Mouse (Mus musculus) inflammation-experienced regulatory T-cells, adult 16 weeks (primary cell): ENCODE measurements around the gene Lzts2. TPM values are rescaled to one million over a fixed set of nuclear protein-coding genes. Genes with fewer than 3 reads are reported as not detected.

Experiments
- polyA plus RNA-seq: library from polyadenylated mRNA; unstranded; fragments of 100-300 nt; shearing (Covaris generic); gene quantifications from one replicate; pipeline ENCODE4 v1.2.1, GENCODE M21; 2017

The Lzts2 gene
- polyA plus RNA-seq, result 6.6 TPM

GRCm38 (mm10) chr19:45014335-45014971, at the start of gene Lzts2:
Gene Lzts2 (plus strand): TSS chr19:45014414.

GRCm38 (mm10) chr19:44988831-44989566, 25.2 kb upstream of the Lzts2 start, which contains the start of gene Sema4g:
Gene Sema4g (plus strand): TSS chr19:44989101.

GRCm38 (mm10) chr19:45005444-45005843, 8.8 kb upstream of the Lzts2 start, which contains the start of gene Twnk:
Gene Twnk (plus strand): TSS chr19:45005663.

GRCm38 (mm10) chr19:45005957-45006712, 8.1 kb upstream of the Lzts2 start, which contains the start of gene Mrpl43:
Gene Mrpl43 (minus strand): TSS chr19:45006442.

GRCm38 (mm10) chr19:45045651-45046050, 31.4 kb downstream of the Lzts2 start, which contains the start of gene Pdzd7:
Gene Pdzd7 (minus strand): TSS chr19:45045717.

GRCm38 (mm10) chr19:45047417-45047934, 33.3 kb downstream of the Lzts2 start, which contains the start of gene Sfxn3:
Gene Sfxn3 (plus strand): TSS chr19:45047503.

GRCm38 (mm10) chr19:45074580-45075322, 60.5 kb downstream of the Lzts2 start, which contains the start of gene Kazald1:
Gene Kazald1 (plus strand): TSS chr19:45075241.

Other genes with a start within 250 kb of the Lzts2 start
- gene Slf2, start 83.3 kb upstream of the Lzts2 start, polyA plus RNA-seq, result 56.9 TPM
- not detected for gene Sema4g, start 25.3 kb upstream of the Lzts2 start, polyA plus RNA-seq
- gene Twnk, start 8.8 kb upstream of the Lzts2 start, polyA plus RNA-seq, result 20.3 TPM
- gene Mrpl43, start 8.0 kb upstream of the Lzts2 start, polyA plus RNA-seq, result 67.5 TPM
- gene Pdzd7, start 31.3 kb downstream of the Lzts2 start, polyA plus RNA-seq, result not detected
- gene Sfxn3, start 33.1 kb downstream of the Lzts2 start, polyA plus RNA-seq, result 84.9 TPM
- 0.84 TPM for gene Kazald1, start 60.8 kb downstream of the Lzts2 start, polyA plus RNA-seq
- gene Tlx1, start 136.3 kb downstream of the Lzts2 start, polyA plus RNA-seq, result not detected
- gene Lbx1, start 221.4 kb downstream of the Lzts2 start, polyA plus RNA-seq, result not detected